Mouse (Mus musculus): ENCODE measurements at regions not wholly inside any gene's neighbourhood (a gene's known extent, or its start where the extent isn't known, plus 50 kb on each side); places are given as distances from the start of the nearest gene placed in this dataset.
A peak's percentile ranks its signal among the peaks of the same experiment; 100 is the strongest.

DNA sequence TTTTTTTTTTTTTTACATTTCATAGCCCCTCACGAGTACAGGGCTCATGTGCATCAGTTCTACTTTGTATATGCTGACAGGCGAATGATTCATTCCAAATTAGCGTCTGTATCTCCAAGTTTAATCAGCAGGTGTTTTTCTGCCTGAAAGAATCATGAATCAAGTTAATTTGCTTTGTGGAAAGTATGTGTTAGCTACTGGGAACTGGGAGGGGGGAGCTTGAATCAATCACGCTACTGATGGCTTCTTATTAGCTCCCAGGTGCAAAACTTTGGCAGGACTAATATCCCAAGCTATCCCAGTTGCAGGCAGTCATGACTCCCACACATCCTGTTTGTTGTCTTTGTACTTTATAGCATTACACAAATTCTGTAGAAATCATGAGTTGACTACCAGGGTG, 165.7 kb downstream of the Postn start (continued):
- TF ChIP-seq ZC3H11A (IDR thresholded peaks at IDR 0.05; ENCODE audit: low read depth, low read length): no peak

GRCm38 (mm10) chr3:54528292-54528691, 164.3 kb upstream of the Supt20 start:
- Histone ChIP-seq H3K4me2 (ENCODE audit: insufficient read depth, low read depth, poor library complexity, severe bottlenecking) (no peak overlapping the region), H3K4me3 (replicated peaks in 1 of 3; ENCODE audit: low read depth in 2 of 3, low read length in 2 of 3, poor library complexity in 1 of 3) (no peak overlapping the region), H3K36me3 (replicated peaks in 1 of 2; ENCODE audit: control insufficient read depth in 1 of 2, insufficient read depth in 1 of 2, low read length in 1 of 2) (no peaks in the 10 kb centered on the region), H3K9ac (ENCODE audit: insufficient read depth, low read depth) (no peak overlapping the region), H3K4me1 (ENCODE audit: control insufficient read depth in 1 of 2, insufficient read depth in 2 of 2) (no peaks in the 10 kb centered on the region), H3K27ac (ENCODE audit: insufficient read depth, low read depth) (no peak overlapping the region), H3K79me2 (replicated peaks; ENCODE audit: control insufficient read depth, extremely low read depth, insufficient read depth, poor library complexity, severe bottlenecking) (no peaks in the 10 kb centered on the region), H3K27me3 (replicated peaks) (no peaks in the 10 kb centered on the region), H3K9me3 (replicated peaks; ENCODE audit: low read length) (peaks cover 10% of the 10 kb centered on the region)
- DNase-seq (ENCODE audit: extremely low read depth): peak; percentile 6
- TF ChIP-seq BHLHE40 (IDR thresholded peaks at IDR 0.05; ENCODE audit: low read depth, low read length): no peak
- TF ChIP-seq SMC3 (IDR thresholded peaks at IDR 0.05; ENCODE audit: low read depth, low read length): peak; percentile 14; the same call in 1 of the 2 replicates
- TF ChIP-seq CTCF (conservative IDR thresholded peaks at IDR 0.05 in 1 of 2, IDR thresholded peaks at IDR 0.05 in 1 of 2; ENCODE audit: low read depth in 2 of 2, low read length in 2 of 2): peak in 1 of 2 experiments; percentile 35; a peak in 2 of 4 replicates
- TF ChIP-seq RAD21 (IDR thresholded peaks at IDR 0.05; ENCODE audit: low read depth, low read length): no peak
- TF ChIP-seq KAT2A (IDR thresholded peaks at IDR 0.05; ENCODE audit: insufficient replicate concordance, low read length): no peak
- no peak for TF ChIP-seq ELF1 (IDR thresholded peaks at IDR 0.05; ENCODE audit: low read depth, low read length)
- no peak for TF ChIP-seq NRF1 (IDR thresholded peaks at IDR 0.05; ENCODE audit: low read depth, low read length)
- TF ChIP-seq MXI1 (IDR thresholded peaks at IDR 0.05; ENCODE audit: low read depth, low read length): no peak
- no peak for TF ChIP-seq EP300 (IDR thresholded peaks at IDR 0.05; ENCODE audit: low read length)
- no peak for TF ChIP-seq NELFE (IDR thresholded peaks at IDR 0.05; ENCODE audit: low read depth, low read length)
- TF ChIP-seq TBP (conservative IDR thresholded peaks at IDR 0.05; ENCODE audit: low read depth, low read length): no peak
- in situ Hi-C loops (cut with MboI; ENCODE audit: low pct_ligation_motif_present, low pct_unique_long_range_greater_than_20kb, low sequenced_read_pairs) (loop anchor here (25.0 kb wide), 1 partner anchor 166 kb away; the partner anchor contains the start of gene Postn), dilution Hi-C loops (cut with MboI; ENCODE audit: extremely low pct_ligation_motif_present, extremely low pct_unique_long_range_greater_than_20kb, low sequenced_read_pairs) (no loop called here)

- TF ChIP-seq ETS1 (conservative IDR thresholded peaks at IDR 0.05; ENCODE audit: low read depth, low read length) (no peak), USF1 (IDR thresholded peaks at IDR 0.05; ENCODE audit: low read depth, low read length) (no peak), MAZ (IDR thresholded peaks at IDR 0.05; ENCODE audit: low read depth, low read length) (no peak), HCFC1 (IDR thresholded peaks at IDR 0.05; ENCODE audit: low read depth, low read length) (no peak), KAT2A (IDR thresholded peaks at IDR 0.05; ENCODE audit: insufficient replicate concordance, low read length) (no peak), MYC (IDR thresholded peaks at IDR 0.05; ENCODE audit: low read depth, low read length) (no peak), CHD1 (IDR thresholded peaks at IDR 0.05; ENCODE audit: low read depth, low read length) (no peak), SMC3 (IDR thresholded peaks at IDR 0.05; ENCODE audit: low read depth, low read length) (no peak), GABPA (IDR thresholded peaks at IDR 0.05; ENCODE audit: insufficient replicate concordance, low read depth, low read length) (no peak), POLR2A (IDR thresholded peaks at IDR 0.05; ENCODE audit: low read depth, low read length) (no peak)
- Histone ChIP-seq H3K9me3 (replicated peaks; ENCODE audit: low read length) (peaks cover 10% of the 10 kb centered on the region), H3K27ac (ENCODE audit: insufficient read depth, low read depth) (no peak overlapping the region), H3K79me2 (replicated peaks; ENCODE audit: control insufficient read depth, extremely low read depth, insufficient read depth, poor library complexity, severe bottlenecking) (no peaks in the 10 kb centered on the region), H3K4me1 (ENCODE audit: control insufficient read depth in 1 of 2, insufficient read depth in 2 of 2) (no peaks in the 10 kb centered on the region), H3K4me3 (replicated peaks in 1 of 3; ENCODE audit: low read depth in 2 of 3, low read length in 2 of 3, poor library complexity in 1 of 3) (no peak overlapping the region), H3K4me2 (ENCODE audit: insufficient read depth, low read depth, poor library complexity, severe bottlenecking) (no peak overlapping the region), H3K36me3 (replicated peaks in 1 of 2; ENCODE audit: control insufficient read depth in 1 of 2, insufficient read depth in 1 of 2, low read length in 1 of 2) (no peaks in the 10 kb centered on the region), H3K9ac (ENCODE audit: insufficient read depth, low read depth) (no peak overlapping the region), H3K27me3 (replicated peaks) (no peaks in the 10 kb centered on the region)
- dilution Hi-C loops (cut with MboI; ENCODE audit: extremely low pct_ligation_motif_present, extremely low pct_unique_long_range_greater_than_20kb, low sequenced_read_pairs): no loop called here
- in situ Hi-C loops (cut with MboI; ENCODE audit: low pct_ligation_motif_present, low pct_unique_long_range_greater_than_20kb, low sequenced_read_pairs): loop anchor here (25.0 kb wide), 1 partner anchor 168 kb away; the partner anchor contains the start of gene Postn
- no peak for DNase-seq (ENCODE audit: extremely low read depth)
These were observed 162.4 kb upstream of the Supt20 start for GRCm38 (mm10) chr3:54530251-54530650.

All from CH12.LX (cell line).